ENCODE assay signal across 11 mouse cellular contexts in the genomic region with DNA sequence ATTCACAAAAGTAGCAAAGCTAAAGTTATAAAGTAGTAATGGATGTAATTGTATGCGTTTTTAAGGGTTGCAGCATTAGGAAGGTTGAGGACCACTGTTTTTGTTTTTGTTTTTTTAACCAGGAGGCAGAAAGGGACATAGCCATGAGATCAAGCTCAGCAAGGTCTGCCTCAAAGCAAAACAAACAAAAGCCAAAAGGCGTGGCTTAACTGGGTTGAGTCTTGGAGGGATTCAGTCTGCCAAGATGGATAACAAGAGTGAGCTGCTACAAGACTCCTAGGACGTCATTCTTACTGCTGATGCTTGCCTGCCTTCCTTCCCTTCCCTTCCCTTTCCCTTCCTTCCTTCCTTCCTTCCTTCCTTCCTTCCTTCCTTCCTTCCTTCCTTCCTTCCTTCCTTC. TPM values are rescaled to one million over a fixed set of nuclear protein-coding genes. Genes with fewer than 3 reads are reported as not detected.
DNase-seq lines count a peak whose midpoint lies in the region; ATAC-seq lines count a peak whose summit lies in the region.
"Had no signal": no experiment of that assay in that cellular context is flagged by ENCODE, and none has a peak within 500 bp of the region (broad histone marks: within the 10 kb centered on the region; RNA-seq: fewer than 3 reads in every experiment).

No protein-coding gene starts in this region.

- peak; percentile 30 for DNase-seq in embryonic facial prominence, embryonic 14.5 days (ENCODE audit: low spot score)
- no peak for DNase-seq in embryonic facial prominence, embryonic 10.5 days (ENCODE audit: low spot score)
- DNase-seq in midbrain, embryonic 14.5 days, result peak; percentile 20
- peak; percentile 57 for DNase-seq in embryo, embryonic 10 days (ENCODE audit: low spot score)
- DNase-seq in spleen, postnatal 36 days (ENCODE audit: low spot score in 2 of 2), result no peak

- no peak overlapping the region for H3K9ac ChIP-seq in embryonic facial prominence, embryonic 14.5 days (ENCODE audit: low read depth, low read length)
- H3K9ac ChIP-seq in midbrain, embryonic 14.5 days (replicated peaks; ENCODE audit: low read length), result no peak overlapping the region
- H3K9ac ChIP-seq in midbrain, embryonic 15.5 days, result no peak overlapping the region
- H3K9ac ChIP-seq in hindbrain, embryonic 12.5 days, result no peak overlapping the region
- H3K9ac ChIP-seq: limb, embryonic 13.5 days; midbrain, embryonic 13.5 days had no signal

- H3K27me3 ChIP-seq in embryonic facial prominence, embryonic 14.5 days (replicated peaks; ENCODE audit: control insufficient read depth, insufficient read depth, low read length), result no peaks in the 10 kb centered on the region
- H3K27me3 ChIP-seq in embryonic facial prominence, embryonic 10.5 days (replicated peaks; ENCODE audit: low read depth, poor library complexity, severe bottlenecking), result no peaks in the 10 kb centered on the region
- H3K27me3 ChIP-seq in midbrain, embryonic 14.5 days (ENCODE audit: control insufficient read depth, insufficient read depth, low read length), result no peaks in the 10 kb centered on the region
- no peaks in the 10 kb centered on the region for H3K27me3 ChIP-seq in midbrain, embryonic 15.5 days (replicated peaks)
- H3K27me3 ChIP-seq in hindbrain, embryonic 12.5 days, result no peaks in the 10 kb centered on the region
- H3K27me3 ChIP-seq: CH12.LX; limb, embryonic 13.5 days; midbrain, embryonic 13.5 days had no signal

- H3K4me3 ChIP-seq in embryonic facial prominence, embryonic 14.5 days (ENCODE audit: low read depth, low read length), result no peak overlapping the region
- H3K4me3 ChIP-seq in embryonic facial prominence, embryonic 10.5 days, result no peak overlapping the region
- H3K4me3 ChIP-seq in midbrain, embryonic 14.5 days (replicated peaks; ENCODE audit: low read depth, low read length), result no peak overlapping the region
- H3K4me3 ChIP-seq in midbrain, embryonic 15.5 days, result no peak overlapping the region
- H3K4me3 ChIP-seq in hindbrain, embryonic 12.5 days, result no peak overlapping the region

- no peaks in the 10 kb centered on the region for H3K4me1 ChIP-seq in embryonic facial prominence, embryonic 14.5 days (ENCODE audit: control insufficient read depth, insufficient read depth, low read length)
- H3K4me1 ChIP-seq in embryonic facial prominence, embryonic 10.5 days, result 0 out of 2 replicates have a peak, but pooled peaks cover 3% of the 10 kb centered on the region
- H3K4me1 ChIP-seq in midbrain, embryonic 14.5 days (ENCODE audit: control insufficient read depth, insufficient read depth, low read length), result no peaks in the 10 kb centered on the region
- H3K4me1 ChIP-seq in midbrain, embryonic 15.5 days, result 0 out of 2 replicates have a peak, but pooled peaks cover 8% of the 10 kb centered on the region
- H3K4me1 ChIP-seq in hindbrain, embryonic 12.5 days, result no peaks in the 10 kb centered on the region
- H3K4me1 ChIP-seq: limb, embryonic 13.5 days had no signal

- H3K9me3 ChIP-seq in embryonic facial prominence, embryonic 14.5 days (ENCODE audit: control insufficient read depth, low read length), result no peaks in the 10 kb centered on the region
- H3K9me3 ChIP-seq in embryonic facial prominence, embryonic 10.5 days, result no peaks in the 10 kb centered on the region
- H3K9me3 ChIP-seq in midbrain, embryonic 14.5 days (ENCODE audit: control insufficient read depth, low read length), result no peaks in the 10 kb centered on the region
- no peaks in the 10 kb centered on the region for H3K9me3 ChIP-seq in midbrain, embryonic 15.5 days
- H3K9me3 ChIP-seq in hindbrain, embryonic 12.5 days (replicated peaks), result no peaks in the 10 kb centered on the region
- H3K9me3 ChIP-seq: limb, embryonic 13.5 days; midbrain, embryonic 13.5 days had no signal

- H3K4me2 ChIP-seq in embryonic facial prominence, embryonic 14.5 days (ENCODE audit: low read depth, low read length), result no peak overlapping the region
- H3K4me2 ChIP-seq in midbrain, embryonic 14.5 days (ENCODE audit: low read length), result no peak overlapping the region
- H3K4me2 ChIP-seq in midbrain, embryonic 15.5 days, result no peak overlapping the region
- no peak overlapping the region for H3K4me2 ChIP-seq in hindbrain, embryonic 12.5 days (replicated peaks)

- no peaks in the 10 kb centered on the region for H3K36me3 ChIP-seq in embryonic facial prominence, embryonic 14.5 days (ENCODE audit: control insufficient read depth, insufficient read depth, low read length)
- H3K36me3 ChIP-seq in embryonic facial prominence, embryonic 10.5 days (replicated peaks), result no peaks in the 10 kb centered on the region
- no peaks in the 10 kb centered on the region for H3K36me3 ChIP-seq in midbrain, embryonic 14.5 days (ENCODE audit: control insufficient read depth, insufficient read depth, low read length)
- H3K36me3 ChIP-seq in midbrain, embryonic 15.5 days (replicated peaks), result no peaks in the 10 kb centered on the region
- no peaks in the 10 kb centered on the region for H3K36me3 ChIP-seq in hindbrain, embryonic 12.5 days
- H3K36me3 ChIP-seq: limb, embryonic 13.5 days; midbrain, embryonic 13.5 days had no signal

- 38% methylated on average over 3 of the region's 3 CpGs for WGBS in embryonic facial prominence, embryonic 14.5 days
- WGBS in embryonic facial prominence, embryonic 10.5 days, result 35% methylated on average over 3 of the region's 3 CpGs
- 29% methylated on average over 3 of the region's 3 CpGs for WGBS in midbrain, embryonic 14.5 days
- 31% methylated on average over 3 of the region's 3 CpGs for WGBS in midbrain, embryonic 15.5 days
- 22% methylated on average over 3 of the region's 3 CpGs for WGBS in hindbrain, embryonic 12.5 days

- no peak overlapping the region for H3K27ac ChIP-seq in embryonic facial prominence, embryonic 14.5 days (replicated peaks; ENCODE audit: low read depth, low read length)
- H3K27ac ChIP-seq in embryonic facial prominence, embryonic 10.5 days (replicated peaks), result no peak overlapping the region
- H3K27ac ChIP-seq in midbrain, embryonic 14.5 days (replicated peaks; ENCODE audit: low read depth, low read length), result no peak overlapping the region
- H3K27ac ChIP-seq in midbrain, embryonic 15.5 days, result no peak overlapping the region
- no peak overlapping the region for H3K27ac ChIP-seq in hindbrain, embryonic 12.5 days
- H3K27ac ChIP-seq: limb, embryonic 13.5 days; midbrain, embryonic 13.5 days had no signal

- no peak for ATAC-seq in embryonic facial prominence, embryonic 14.5 days (ENCODE audit: low read depth)
- no peak for ATAC-seq in midbrain, embryonic 14.5 days (ENCODE audit: low FRiP score, low TSS enrichment)
- ATAC-seq in midbrain, embryonic 15.5 days (replicated peaks), result no peak
- ATAC-seq in megakaryocyte-erythroid progenitor cell, adult 5-6 weeks (replicated peaks; ENCODE audit: low FRiP score, low TSS enrichment, poor library complexity, severe bottlenecking), result peak; percentile 48
- no peak for ATAC-seq in hindbrain, embryonic 12.5 days (ENCODE audit: low FRiP score)
- ATAC-seq: midbrain, embryonic 13.5 days had no signal

RNA-seq across cellular contexts. Expression of a gene that starts 20.5 kb away (rescaled TPM):
- polyA plus RNA-seq in embryonic facial prominence, embryonic 14.5 days (2014; fragmentation: Nextera tagmentation; extraction: Ambion mirVana), result 91.3 and 94.2 TPM in 2 replicates
- 87.4 and 88.4 TPM in 2 replicates for polyA plus RNA-seq in embryonic facial prominence, embryonic 10.5 days (2016; fragmentation: Nextera tagmentation; extraction: Ambion mirVana)
- 80.6 and 106 TPM in 2 replicates for polyA plus RNA-seq in midbrain, embryonic 14.5 days (2014; fragmentation: Nextera tagmentation; extraction: Ambion mirVana)
- polyA plus RNA-seq in midbrain, embryonic 15.5 days (2015; fragmentation: Nextera tagmentation; extraction: Ambion mirVana), result 68.8 and 71.7 TPM in 2 replicates
- total RNA-seq in megakaryocyte-erythroid progenitor cell, adult 5-6 weeks (2014; fragmentation: Nextera tagmentation), result 43.1 and 49.6 TPM in 2 replicates
- total RNA-seq in megakaryocyte-erythroid progenitor cell, adult 5-6 weeks (2017), result 56.0 and 66.2 TPM in 2 replicates
- 112 and 115 TPM in 2 replicates for polyA plus RNA-seq in hindbrain, embryonic 12.5 days (2016; fragmentation: Nextera tagmentation; extraction: Ambion mirVana)

RNA-seq across cellular contexts. Expression of a gene that starts 20.8 kb away (rescaled TPM):
- polyA plus RNA-seq in embryonic facial prominence, embryonic 14.5 days (2014; fragmentation: Nextera tagmentation; extraction: Ambion mirVana), result 7.2 and 7.7 TPM in 2 replicates
- polyA plus RNA-seq in embryonic facial prominence, embryonic 10.5 days (2016; fragmentation: Nextera tagmentation; extraction: Ambion mirVana), result 5.9 and 6.6 TPM in 2 replicates
- 8.6 and 10.8 TPM in 2 replicates for polyA plus RNA-seq in midbrain, embryonic 14.5 days (2014; fragmentation: Nextera tagmentation; extraction: Ambion mirVana)
- 5.8 and 6.0 TPM in 2 replicates for polyA plus RNA-seq in midbrain, embryonic 15.5 days (2015; fragmentation: Nextera tagmentation; extraction: Ambion mirVana)
- 15.7 and 20.7 TPM in 2 replicates for total RNA-seq in megakaryocyte-erythroid progenitor cell, adult 5-6 weeks (2014; fragmentation: Nextera tagmentation)
- total RNA-seq in megakaryocyte-erythroid progenitor cell, adult 5-6 weeks (2017), result 18.2 and 25.3 TPM in 2 replicates
- 10.7 and 12.8 TPM in 2 replicates for polyA plus RNA-seq in hindbrain, embryonic 12.5 days (2016; fragmentation: Nextera tagmentation; extraction: Ambion mirVana)

Comparison
In these comparisons a context has a peak if more than half of its experiments do, and no peak if none do; other contexts are left out.
1. DNase-seq: peak in embryonic facial prominence, embryonic 14.5 days (single experiment), midbrain, embryonic 14.5 days (single experiment) and embryo, embryonic 10 days (single experiment); none in embryonic facial prominence, embryonic 10.5 days (single experiment) and spleen, postnatal 36 days (0 of 2).